Mouse (Mus musculus) C2C12 (cell line): Measurements from ENCODE around the gene Rcvrn.

Experiments used
- CTCF ChIP-seq: IDR thresholded peaks from one replicate; pipeline ENCODE4 v1.5.1; 2011; ENCODE audit not compliant: control insufficient read depth, insufficient read depth, insufficient read length
- FOSL1 ChIP-seq: IDR thresholded peaks from one replicate; pipeline ENCODE4 v1.8.0; 2011; ENCODE audit warnings: mild to moderate bottlenecking, low read length; ENCODE audit not compliant: poor library complexity, insufficient read depth, severe bottlenecking

DNA sequence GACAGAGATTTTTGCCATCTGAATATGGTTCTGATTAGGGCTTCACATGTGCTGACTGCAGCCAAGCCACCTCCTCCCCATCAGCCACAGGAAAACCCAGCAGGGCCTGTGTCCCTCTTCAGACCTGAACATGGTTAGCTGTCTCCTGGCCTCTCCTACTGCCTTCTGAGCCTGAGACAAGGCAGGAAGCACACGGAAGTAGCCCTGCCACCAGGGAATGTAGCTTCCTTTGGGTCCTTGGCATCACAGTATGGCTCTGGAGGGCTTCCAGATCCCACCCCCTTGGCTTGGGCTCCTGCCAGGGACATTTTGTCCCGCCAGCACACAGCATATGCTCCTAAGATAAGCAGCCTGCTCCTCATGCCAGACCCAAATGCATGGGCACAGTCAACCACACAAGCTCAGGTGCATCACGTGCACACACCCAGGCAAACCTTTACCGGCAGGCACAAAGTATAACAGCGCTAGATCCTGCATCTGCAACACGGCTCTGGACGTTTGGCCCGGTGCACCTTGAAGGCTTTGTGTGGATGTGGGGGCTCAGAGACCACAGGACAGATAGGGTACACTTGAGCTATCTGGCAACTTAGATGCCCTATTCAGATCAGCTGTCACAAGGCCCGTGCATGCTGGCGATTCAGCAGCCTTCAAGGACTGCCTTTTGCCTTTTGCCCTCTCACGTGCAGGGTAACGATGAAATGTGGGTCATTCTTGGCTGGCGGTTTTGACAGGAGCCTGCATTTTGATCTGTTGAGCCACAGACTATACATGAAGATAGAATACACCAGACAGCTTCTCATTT lies 27.4 kb upstream of the Rcvrn start:
- TF ChIP-seq CTCF (no peak), FOSL1 (no peak)
